Mouse (Mus musculus): ENCODE measurements around the gene Gdf1. TPM values are rescaled to one million over a fixed set of nuclear protein-coding genes. Genes with fewer than 3 reads are reported as not detected.
A peak's percentile ranks its signal among the peaks of the same experiment; 100 is the strongest.

Gdf1 gene
- polyA plus RNA-seq, 1 experiment from 2014 or later: 0.29 TPM

DNA sequence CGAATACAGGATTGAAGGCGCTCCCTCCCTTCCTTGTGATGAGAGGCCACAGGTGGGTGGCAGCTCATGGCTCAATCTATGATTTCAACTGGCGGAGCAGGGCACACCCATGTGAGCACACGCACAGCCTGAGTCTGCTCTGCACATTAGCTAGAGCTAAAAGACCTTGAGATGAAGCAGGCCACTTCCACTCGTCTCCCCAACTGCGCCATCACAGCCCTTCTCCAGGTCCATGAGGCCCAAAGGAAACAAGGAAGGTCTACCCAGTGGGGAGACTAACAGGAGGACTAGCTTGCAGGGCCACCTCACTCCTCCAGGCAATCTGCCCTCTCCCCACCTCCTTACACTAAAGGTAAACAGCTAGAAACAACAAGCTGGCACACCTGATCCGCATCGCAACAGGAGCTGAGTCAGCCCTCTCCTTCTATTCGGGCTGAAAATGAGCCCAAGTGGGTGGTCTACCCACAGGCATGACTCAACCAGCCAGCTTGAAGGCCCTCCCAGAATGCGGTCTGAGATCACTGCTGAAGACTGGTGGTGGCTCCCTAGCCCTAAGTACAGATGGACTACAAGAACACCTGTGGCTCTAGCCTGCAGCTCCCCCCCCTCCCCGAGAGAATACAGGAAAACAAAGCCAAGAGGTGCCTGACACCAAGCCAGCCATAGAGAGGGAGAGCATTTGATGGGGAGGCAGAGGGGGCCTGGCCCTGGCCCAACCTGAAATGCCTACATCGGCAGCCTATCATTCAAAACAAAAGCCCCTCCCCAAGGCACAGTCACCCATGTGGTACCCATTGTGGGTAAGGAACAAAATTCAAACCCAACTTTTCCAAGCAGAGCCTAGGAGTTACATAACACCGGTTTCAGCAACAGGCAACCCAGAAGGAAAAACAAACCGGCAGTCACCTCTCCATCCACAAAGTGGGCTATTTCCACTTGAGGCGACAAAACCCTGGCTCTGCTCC, 21.7 kb downstream of the Gdf1 start:
- 32% methylated on average over 15 of the region's 15 CpGs for WGBS (ENCODE audit: insufficient replicate concordance)
- Histone ChIP-seq H3K27ac (peak overlapping the region; percentile 97), H3K9ac (peak overlapping the region; percentile 99), H3K9me3 (replicated peaks) (no peaks in the 10 kb centered on the region), H3K4me3 (replicated peaks) (peak overlapping the region; percentile 90), H3K36me3 (peaks cover 50% of the 10 kb centered on the region), H3K4me1 (replicated peaks) (peaks cover 88% of the 10 kb centered on the region), H3K27me3 (no peaks in the 10 kb centered on the region), H3K4me2 (peak overlapping the region; percentile 89)
- no peak for DNase-seq
- no peak for ATAC-seq (ENCODE audit: low read depth)

- peaks cover 88% of the 10 kb centered on the region for H3K4me1 ChIP-seq (replicated peaks)
- H3K4me2 ChIP-seq: peak overlapping the region; percentile 89
- peak overlapping the region; percentile 90 for H3K4me3 ChIP-seq (replicated peaks)
- peak overlapping the region; percentile 99 for H3K9ac ChIP-seq
- H3K27me3 ChIP-seq: no peaks in the 10 kb centered on the region
- ATAC-seq (ENCODE audit: low read depth) (no peak), DNase-seq (no peak)
- H3K27ac ChIP-seq: peak overlapping the region; percentile 97
- peaks cover 43% of the 10 kb centered on the region for H3K36me3 ChIP-seq
- no peaks in the 10 kb centered on the region for H3K9me3 ChIP-seq (replicated peaks)
- WGBS (ENCODE audit: insufficient replicate concordance): 16% methylated on average over 3 of the region's 3 CpGs
These were observed 22.4 kb downstream of the Gdf1 start for GRCm38 (mm10) chr8:70352000-70352384.

DNA sequence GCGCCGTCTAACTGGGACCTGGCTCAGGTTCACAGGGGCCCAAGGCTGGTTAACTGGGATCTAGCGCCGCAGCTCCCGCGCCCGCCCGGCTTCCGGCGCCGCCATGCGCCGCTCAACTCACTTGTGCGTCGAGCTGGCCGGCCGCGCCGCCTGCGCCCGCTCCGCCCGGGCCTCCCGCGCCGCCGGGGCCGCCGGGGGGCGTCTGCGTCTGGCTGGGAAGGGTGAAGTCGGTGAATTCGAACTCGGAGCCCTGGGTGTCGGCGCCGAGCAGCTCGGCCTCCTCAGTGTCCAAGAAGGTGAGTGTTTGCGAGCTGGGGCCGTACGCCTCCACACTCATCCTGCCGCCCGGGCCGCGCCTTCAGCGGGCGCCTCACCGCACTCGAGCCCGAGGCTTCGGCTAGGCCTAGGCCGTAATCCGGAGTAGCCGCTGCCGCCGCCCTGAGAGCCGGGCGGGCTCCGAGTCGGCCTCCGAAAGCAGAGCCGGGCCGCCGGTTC, 23.1 kb downstream of the Gdf1 start:
- DNase-seq (no peak), ATAC-seq (ENCODE audit: low read depth) (peak; percentile 27)
- Histone ChIP-seq H3K9ac (peak overlapping the region; percentile 99), H3K36me3 (peaks cover 36% of the 10 kb centered on the region), H3K4me1 (replicated peaks) (peaks cover 88% of the 10 kb centered on the region), H3K9me3 (replicated peaks) (no peaks in the 10 kb centered on the region), H3K27me3 (no peaks in the 10 kb centered on the region), H3K4me2 (peak overlapping the region; percentile 89), H3K4me3 (replicated peaks) (peak overlapping the region; percentile 90), H3K27ac (peak overlapping the region; percentile 97)
- under 1% methylated on average over 64 of the region's 64 CpGs for WGBS (ENCODE audit: insufficient replicate concordance)

DNA sequence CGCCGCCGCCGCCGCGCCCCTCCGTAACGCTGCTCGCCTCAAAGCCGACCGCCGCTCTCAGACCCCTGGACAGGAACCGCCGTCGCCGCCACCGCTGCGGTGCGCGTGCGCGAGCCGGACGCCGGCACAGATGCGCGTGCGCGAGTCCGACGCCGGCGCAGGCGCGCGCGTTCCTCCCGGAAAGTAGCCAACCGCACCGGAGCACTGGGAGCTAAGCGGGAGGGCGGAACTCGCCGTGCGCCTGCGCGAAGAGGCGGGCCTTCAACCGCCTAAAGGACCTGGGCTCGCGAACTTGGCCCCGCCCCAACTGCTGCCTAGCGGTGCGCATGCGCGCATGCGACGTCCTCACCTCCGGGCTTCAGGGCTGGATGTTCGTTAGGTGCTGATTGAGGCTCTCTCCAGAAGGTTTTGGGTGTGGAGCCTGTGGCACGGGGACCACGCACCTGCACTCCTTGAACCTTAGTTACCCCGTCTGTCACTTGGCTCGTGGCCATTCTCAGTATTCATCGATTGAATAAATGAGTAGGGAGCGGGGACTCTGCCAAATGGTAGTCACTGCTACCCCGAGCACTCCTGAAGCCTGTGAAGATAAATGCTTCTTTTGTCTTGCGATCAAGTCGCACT, 23.7 kb downstream of the Gdf1 start, which contains the start of gene Upf1:
TSS of gene Upf1 (minus strand) at position 85 of the 624 bp plus-strand sequence.
- H3K27ac ChIP-seq: peak within 1 kb of the TSS; percentile 97
- no peaks in the 10 kb centered on the region for H3K27me3 ChIP-seq
- peak within 1 kb of the TSS; percentile 99 for H3K9ac ChIP-seq
- ATAC-seq (ENCODE audit: low read depth) (peak; percentile 82), DNase-seq (peak; percentile 99)
- no peaks in the 10 kb centered on the region for H3K9me3 ChIP-seq (replicated peaks)
- WGBS (ENCODE audit: insufficient replicate concordance): 1% methylated on average over 69 of the region's 69 CpGs
- H3K36me3 ChIP-seq: peaks cover 30% of the 10 kb centered on the region
- peak within 1 kb of the TSS; percentile 90 for H3K4me3 ChIP-seq (replicated peaks)
- H3K4me1 ChIP-seq (replicated peaks): peaks cover 88% of the 10 kb centered on the region
- peak within 1 kb of the TSS; percentile 89 for H3K4me2 ChIP-seq

DNA sequence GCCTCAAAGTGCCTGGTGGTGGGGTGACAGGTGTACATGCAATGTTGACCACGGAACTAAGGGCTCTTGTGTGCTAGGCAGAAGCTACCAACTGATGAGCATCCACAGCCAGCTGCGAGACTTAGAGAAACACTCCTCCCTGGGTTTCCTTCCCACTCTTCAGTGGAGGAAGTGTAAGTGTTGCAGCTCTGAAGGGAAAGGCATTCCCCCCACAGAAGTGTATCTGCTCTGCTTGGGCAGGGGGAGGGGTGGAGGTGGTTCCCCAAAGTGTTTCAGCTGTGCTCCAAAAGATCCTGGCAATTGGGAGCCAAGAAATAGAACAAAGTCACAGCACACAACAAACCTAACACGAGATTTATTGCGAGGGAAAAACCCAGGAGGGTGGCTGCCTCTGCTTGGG, 24.4 kb downstream of the Gdf1 start:
- 49% methylated on average over 4 of the region's 4 CpGs for whole genome bisulfite sequencing (ENCODE audit: insufficient replicate concordance)
- H3K27me3 ChIP-seq: no peaks in the 10 kb centered on the region
- peaks cover 83% of the 10 kb centered on the region for H3K4me1 ChIP-seq (replicated peaks)
- H3K4me3 ChIP-seq (replicated peaks): peak overlapping the region; percentile 55
- ATAC-seq (ENCODE audit: low read depth) (no peak), DNase-seq (no peak)
- H3K9me3 ChIP-seq (replicated peaks): no peaks in the 10 kb centered on the region
- H3K9ac ChIP-seq: peak overlapping the region; percentile 76
- H3K4me2 ChIP-seq: peak overlapping the region; percentile 81
- peak overlapping the region; percentile 97 for H3K27ac ChIP-seq
- H3K36me3 ChIP-seq: peaks cover 23% of the 10 kb centered on the region

GRCm38 (mm10) chr8:70356111-70356510, 26.5 kb downstream of the Gdf1 start:
- H3K4me3 ChIP-seq (replicated peaks): peak overlapping the region; percentile 28
- peak overlapping the region; percentile 64 for H3K4me2 ChIP-seq
- ATAC-seq (ENCODE audit: low read depth): peak; percentile 84

DNA sequence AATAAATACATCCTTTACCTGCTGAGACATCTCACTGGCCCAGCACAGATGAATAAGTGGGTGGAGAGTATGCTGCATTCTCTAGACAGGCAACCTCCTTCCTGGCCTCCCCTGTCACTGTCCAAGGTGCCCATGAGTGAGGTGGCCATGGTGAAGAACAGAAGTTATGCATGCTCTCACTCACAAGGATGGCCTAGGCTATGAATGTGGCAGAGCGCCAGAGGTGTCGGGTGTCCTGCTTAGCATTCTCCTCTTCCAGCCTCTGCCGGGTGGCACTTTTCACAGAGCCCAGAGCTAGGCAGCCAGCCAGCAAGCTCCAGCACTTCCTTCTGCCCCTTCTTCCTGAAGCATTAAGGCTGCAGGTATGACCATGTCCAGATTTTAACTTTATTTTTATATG, 29.8 kb downstream of the Gdf1 start:
- Histone ChIP-seq H3K27ac (no peak overlapping the region), H3K4me2 (no peak overlapping the region), H3K36me3 (no peaks in the 10 kb centered on the region), H3K27me3 (no peaks in the 10 kb centered on the region), H3K9ac (no peak overlapping the region), H3K4me3 (replicated peaks) (no peak overlapping the region), H3K4me1 (replicated peaks) (peaks cover 55% of the 10 kb centered on the region), H3K9me3 (replicated peaks) (no peaks in the 10 kb centered on the region)
- no peak for DNase-seq
- ATAC-seq (ENCODE audit: low read depth): no peak
- WGBS (ENCODE audit: insufficient replicate concordance): 72% methylated on average over 3 of the region's 3 CpGs

More at GRCm38 (mm10) chr8:70356111-70356510, 26.5 kb downstream of the Gdf1 start:
- DNase-seq: peak; percentile 61
- H3K4me1 ChIP-seq (replicated peaks): peaks cover 62% of the 10 kb centered on the region
- H3K9ac ChIP-seq: peak overlapping the region; percentile 62
- H3K9me3 ChIP-seq (replicated peaks): no peaks in the 10 kb centered on the region
- peaks cover 2% of the 10 kb centered on the region for H3K36me3 ChIP-seq
- no peaks in the 10 kb centered on the region for H3K27me3 ChIP-seq
- H3K27ac ChIP-seq: peak overlapping the region; percentile 97
- 22% methylated on average over 1 of the region's 1 CpGs for WGBS (ENCODE audit: insufficient replicate concordance)

DNA sequence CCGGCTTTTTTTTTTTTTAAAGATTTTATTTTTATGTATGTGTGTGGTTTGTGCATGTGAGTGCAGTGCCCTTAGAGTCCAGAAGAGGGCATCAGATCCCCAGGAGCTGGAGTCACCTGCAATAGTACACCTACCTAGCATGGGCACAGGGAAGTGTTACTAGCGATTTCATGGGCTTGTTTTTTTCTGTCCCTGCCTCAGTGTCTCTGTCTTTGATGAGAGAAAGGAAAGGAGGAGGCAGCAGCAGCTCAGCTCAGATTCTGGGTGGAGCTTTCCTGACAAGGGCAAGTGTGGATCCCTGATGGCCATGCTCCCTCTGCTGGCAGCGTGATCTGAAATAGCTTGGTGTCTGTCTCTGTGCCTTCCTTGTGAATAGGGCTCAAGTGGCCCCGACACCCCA, 31.2 kb downstream of the Gdf1 start:
- Histone ChIP-seq H3K36me3 (no peaks in the 10 kb centered on the region), H3K27ac (no peak overlapping the region), H3K27me3 (no peaks in the 10 kb centered on the region), H3K9me3 (replicated peaks) (no peaks in the 10 kb centered on the region), H3K4me1 (replicated peaks) (peaks cover 45% of the 10 kb centered on the region), H3K4me3 (replicated peaks) (no peak overlapping the region), H3K9ac (no peak overlapping the region), H3K4me2 (no peak overlapping the region)
- ATAC-seq (ENCODE audit: low read depth) (no peak), DNase-seq (no peak)
- WGBS (ENCODE audit: insufficient replicate concordance): 44% methylated on average over 4 of the region's 4 CpGs

DNA sequence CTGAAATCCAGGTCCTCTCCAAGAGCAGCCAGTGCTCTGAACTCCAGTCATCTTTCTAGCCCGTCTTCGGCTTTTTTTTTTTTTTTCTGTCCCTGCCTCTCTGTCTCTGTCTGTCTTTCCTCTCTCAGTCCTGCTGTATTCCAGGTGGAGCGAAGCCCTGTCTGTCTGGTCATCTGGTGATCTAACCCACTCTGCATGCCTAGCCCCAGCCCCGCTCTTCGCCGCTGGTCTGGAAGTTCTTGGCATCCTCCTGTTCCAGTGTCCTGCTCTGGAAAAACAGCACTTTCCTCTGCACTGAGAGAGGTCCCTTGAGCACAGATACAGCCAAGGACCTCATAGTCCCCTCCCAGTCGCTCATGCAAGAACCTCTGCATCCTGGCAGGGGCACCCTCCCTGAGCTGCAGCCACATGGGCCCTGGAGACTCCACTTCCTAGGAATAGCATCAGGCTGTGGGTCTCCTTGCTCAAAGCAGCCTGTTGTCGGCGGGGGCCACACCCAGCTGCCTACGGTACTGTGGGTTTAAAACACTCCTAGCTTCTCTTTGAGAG, 31.9 kb downstream of the Gdf1 start:
- Histone ChIP-seq H3K4me2 (no peak overlapping the region), H3K27me3 (peaks cover under 1% of the 10 kb centered on the region; the same call in 1 of the 2 replicates), H3K9me3 (replicated peaks) (no peaks in the 10 kb centered on the region), H3K9ac (no peak overlapping the region), H3K4me3 (replicated peaks) (no peak overlapping the region), H3K27ac (no peak overlapping the region), H3K4me1 (replicated peaks) (peaks cover 45% of the 10 kb centered on the region), H3K36me3 (no peaks in the 10 kb centered on the region)
- ATAC-seq (ENCODE audit: low read depth): no peak
- 66% methylated on average over 10 of the region's 10 CpGs for WGBS (ENCODE audit: insufficient replicate concordance)
- DNase-seq: no peak

- no peaks in the 10 kb centered on the region for H3K9me3 ChIP-seq (replicated peaks)
- no peak overlapping the region for H3K9ac ChIP-seq
- H3K36me3 ChIP-seq: no peaks in the 10 kb centered on the region
- peaks cover 10% of the 10 kb centered on the region; the same call in 1 of the 2 replicates for H3K27me3 ChIP-seq
- H3K27ac ChIP-seq: no peak overlapping the region
- no peak overlapping the region for H3K4me3 ChIP-seq (replicated peaks)
- H3K4me1 ChIP-seq (replicated peaks): peaks cover 29% of the 10 kb centered on the region
- no peak for DNase-seq
- no peak overlapping the region for H3K4me2 ChIP-seq
- 44% methylated on average over 5 of the region's 5 CpGs for WGBS (ENCODE audit: insufficient replicate concordance)
- peak; percentile 70 for ATAC-seq (ENCODE audit: low read depth)
These were observed 34.4 kb downstream of the Gdf1 start for GRCm38 (mm10) chr8:70364066-70364465.

GRCm38 (mm10) chr8:70366588-70366987, 37.0 kb downstream of the Gdf1 start:
- DNase-seq: no peak
- Histone ChIP-seq H3K27ac (no peak overlapping the region), H3K9ac (no peak overlapping the region; the same call in 1 of the 2 replicates), H3K4me3 (replicated peaks) (no peak overlapping the region), H3K4me1 (replicated peaks) (peaks cover 33% of the 10 kb centered on the region), H3K36me3 (no peaks in the 10 kb centered on the region), H3K9me3 (replicated peaks) (no peaks in the 10 kb centered on the region), H3K27me3 (peaks cover 27% of the 10 kb centered on the region), H3K4me2 (no peak overlapping the region)
- 64% methylated on average over 5 of the region's 5 CpGs for WGBS (ENCODE audit: insufficient replicate concordance)
- no peak for ATAC-seq (ENCODE audit: low read depth)

Data from liver, embryonic 13.5 days (tissue).